Mouse (Mus musculus) lung, postnatal 14 days (tissue): ENCODE measurements around the gene A930018P22Rik.

ENCODE experiments used
- DNase-seq: peaks from one replicate; pipeline ENCODE4 v3.0.0; 2021

Gene A930018P22Rik

GRCm38 (mm10) chr2:104120312-104120711, 2.3 kb upstream of the A930018P22Rik start:
- DNase-seq: no peak

- no peak for DNase-seq
Observed at GRCm38 (mm10) chr2:104121681-104122504, 676 bp upstream of the A930018P22Rik start.

GRCm38 (mm10) chr2:104123540-104123939, 971 bp downstream of the A930018P22Rik start:
- DNase-seq: no peak

GRCm38 (mm10) chr2:104124071-104124470, 1.5 kb downstream of the A930018P22Rik start:
- no peak for DNase-seq

GRCm38 (mm10) chr2:104128803-104129531, 6.4 kb downstream of the A930018P22Rik start:
- DNase-seq: peak; percentile 38

- peak; percentile 22 for DNase-seq
Observed at GRCm38 (mm10) chr2:104130165-104130564, 7.6 kb downstream of the A930018P22Rik start.

GRCm38 (mm10) chr2:104130969-104131368, 8.4 kb downstream of the A930018P22Rik start:
- DNase-seq: peak; percentile 62

GRCm38 (mm10) chr2:104132266-104132859, 9.8 kb downstream of the A930018P22Rik start:
- no peak for DNase-seq

- no peak for DNase-seq
Observed at GRCm38 (mm10) chr2:104133042-104133810, 10.7 kb downstream of the A930018P22Rik start.

GRCm38 (mm10) chr2:104134150-104135056, 11.8 kb downstream of the A930018P22Rik start:
- peak; percentile 73 for DNase-seq

GRCm38 (mm10) chr2:104135920-104136319, 13.4 kb downstream of the A930018P22Rik start:
- no peak for DNase-seq

GRCm38 (mm10) chr2:104142140-104142539, 19.6 kb downstream of the A930018P22Rik start:
- DNase-seq: no peak

- no peak for DNase-seq
Observed at GRCm38 (mm10) chr2:104144004-104144403, 21.4 kb downstream of the A930018P22Rik start.

GRCm38 (mm10) chr2:104145983-104146382, 23.4 kb downstream of the A930018P22Rik start:
- DNase-seq: no peak

- no peak for DNase-seq
Observed at GRCm38 (mm10) chr2:104147910-104148561, 25.5 kb downstream of the A930018P22Rik start.

- no peak for DNase-seq
Observed at GRCm38 (mm10) chr2:104150608-104151397, 28.2 kb downstream of the A930018P22Rik start.

GRCm38 (mm10) chr2:104153345-104153744, 30.8 kb downstream of the A930018P22Rik start:
- DNase-seq: no peak

- no peak for DNase-seq
Observed at GRCm38 (mm10) chr2:104153876-104154275, 31.3 kb downstream of the A930018P22Rik start.

- no peak for DNase-seq
Observed at GRCm38 (mm10) chr2:104157831-104158230, 35.3 kb downstream of the A930018P22Rik start.

- DNase-seq: no peak
Observed at GRCm38 (mm10) chr2:104163418-104163817, 40.8 kb downstream of the A930018P22Rik start.
